Mouse (Mus musculus): ENCODE measurements around the gene Nipa2.

DNA sequence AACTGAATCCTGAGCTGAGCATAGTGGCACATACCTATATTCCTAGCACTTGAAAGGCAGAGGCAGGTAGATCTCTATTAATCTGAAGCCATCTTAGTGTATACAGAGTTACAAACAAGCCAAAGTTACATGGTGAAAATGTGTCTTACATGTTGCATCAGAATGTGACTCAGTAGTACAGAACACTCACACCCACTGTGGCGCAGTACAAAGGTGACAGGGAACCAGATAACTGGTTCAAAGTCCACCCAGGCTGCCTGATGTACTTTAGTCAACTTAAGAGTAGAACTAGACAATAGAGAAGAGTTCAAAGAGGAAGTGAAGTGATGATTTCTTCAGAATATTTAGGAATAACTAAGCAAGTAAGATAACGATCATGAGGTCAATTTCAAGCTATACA is 27.3 kb downstream of the Nipa2 start:
- TF ChIP-seq CTCF (conservative IDR thresholded peaks at IDR 0.05; ENCODE audit: low read length) (no peak), POU5F1 (IDR thresholded peaks at IDR 0.05; ENCODE audit: borderline replicate concordance, low read length) (no peak), NANOG (IDR thresholded peaks at IDR 0.05; ENCODE audit: borderline replicate concordance, low read length) (no peak)
